Mouse (Mus musculus) liver, embryonic 16.5 days (tissue): ENCODE results near the gene Tnnt2. TPM values are rescaled to one million over a fixed set of nuclear protein-coding genes. Genes with fewer than 3 reads are reported as not detected.

Experiments used
- ATAC-seq: fragments of 200-750 bp; cut with Nextera tagmentation; 2 replicates; pipeline ENCODE4 v1.8.0; 2017; ENCODE audit warnings: low read depth, mild to moderate bottlenecking, moderate number of reproducible peaks, moderate library complexity
- H3K27ac ChIP-seq: fragments of 300-500 bp; sonication (generic); 2 replicates; pipeline ENCODE4 v1.5.1; 2014; ENCODE audit warnings: mild to moderate bottlenecking, low read length
- H3K27me3 ChIP-seq: fragments of 300-500 bp; sonication (generic); 2 replicates; pipeline ENCODE4 v1.6.1; 2014; ENCODE audit warnings: low read depth, low read length, mixed read lengths; ENCODE audit not compliant: control insufficient read depth, insufficient read depth
- H3K36me3 ChIP-seq: fragments of 300-500 bp; sonication (generic); 2 replicates; pipeline ENCODE4 v1.6.1; 2014; ENCODE audit warnings: mild to moderate bottlenecking; ENCODE audit not compliant: control insufficient read depth, insufficient read depth
- H3K4me1 ChIP-seq: fragments of 300-500 bp; sonication (generic); 2 replicates; pipeline ENCODE4 v1.6.1; 2014; ENCODE audit warnings: low read depth, low read length, mixed read lengths; ENCODE audit not compliant: control insufficient read depth
- H3K4me2 ChIP-seq: fragments of 300-500 bp; sonication (generic); 2 replicates; pipeline ENCODE4 v1.6.1; 2014; ENCODE audit warnings: low read depth, low read length, mixed read lengths
- H3K4me3 ChIP-seq: fragments of 300-500 bp; sonication (generic); 2 replicates; pipeline ENCODE4 v1.5.1; 2014; ENCODE audit warnings: low read depth, mild to moderate bottlenecking, low read length
- H3K9ac ChIP-seq: fragments of 300-500 bp; sonication (generic); 2 replicates; pipeline ENCODE4 v1.6.1; 2014; ENCODE audit warnings: low read depth, low read length
- H3K9me3 ChIP-seq: fragments of 300-500 bp; sonication (generic); replicated peaks from 2 replicates; pipeline ENCODE4 v1.6.1; 2016; ENCODE audit warnings: low read length; ENCODE audit not compliant: control insufficient read depth
- whole genome bisulfite sequencing: fragments of 180-500 bp; shearing (Covaris S2); extraction: QIAGEN DNeasy Blood & Tissue Kit; methylation state at CpG from one replicate; pipeline ENCODE4 v1.1.7; 2014; ENCODE audit not compliant: insufficient replicate concordance; 5-methylcytosine and 5-hydroxymethylcytosine counted together
- polyA plus RNA-seq: library from polyadenylated mRNA; unstranded; fragments of >200 nt; fragmentation: Nextera tagmentation; extraction: Ambion mirVana; gene quantifications from 2 replicates; pipeline ENCODE4 v1.2.1, GENCODE M21; 2015

The Tnnt2 gene
- polyA plus RNA-seq, 1 experiment from 2014 or later, result 5.9 TPM

DNA sequence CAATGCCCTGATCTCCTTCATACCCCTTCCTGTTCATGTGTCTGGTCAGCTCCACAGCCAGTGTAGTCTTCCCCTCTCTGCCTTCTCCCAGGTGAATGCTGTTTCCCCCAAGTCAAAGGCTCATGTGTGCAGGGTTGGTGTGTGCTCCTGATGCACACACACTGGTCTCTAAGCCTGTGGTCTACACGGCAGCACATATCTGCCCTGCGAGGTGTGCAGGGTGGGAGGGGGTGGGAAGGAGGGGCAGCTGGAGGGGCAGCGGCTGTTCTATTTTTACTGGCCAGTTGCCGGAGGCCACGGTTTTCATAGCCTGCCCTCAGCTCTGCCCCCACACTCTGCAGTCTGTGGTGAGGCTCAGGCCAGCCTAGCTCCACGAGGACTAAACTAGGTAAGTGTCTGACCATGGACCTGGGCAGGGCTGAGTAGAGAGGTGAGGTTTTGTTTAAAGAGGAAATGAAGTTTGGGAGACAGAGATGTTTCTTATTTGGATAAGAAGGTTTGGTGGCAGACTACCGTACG lies 37.0 kb upstream of the Tnnt2 start:
- H3K4me2 ChIP-seq, result no peak overlapping the region
- no peak overlapping the region for H3K27ac ChIP-seq
- H3K4me3 ChIP-seq, result no peak overlapping the region
- H3K9me3 ChIP-seq, result no peaks in the 10 kb centered on the region
- H3K4me1 ChIP-seq, result peaks cover 6% of the 10 kb centered on the region
- peaks cover 10% of the 10 kb centered on the region for H3K27me3 ChIP-seq
- H3K9ac ChIP-seq, result no peak overlapping the region
- no peak for ATAC-seq
- WGBS, result 29% methylated on average over 8 of the region's 8 CpGs
- no peaks in the 10 kb centered on the region for H3K36me3 ChIP-seq

DNA sequence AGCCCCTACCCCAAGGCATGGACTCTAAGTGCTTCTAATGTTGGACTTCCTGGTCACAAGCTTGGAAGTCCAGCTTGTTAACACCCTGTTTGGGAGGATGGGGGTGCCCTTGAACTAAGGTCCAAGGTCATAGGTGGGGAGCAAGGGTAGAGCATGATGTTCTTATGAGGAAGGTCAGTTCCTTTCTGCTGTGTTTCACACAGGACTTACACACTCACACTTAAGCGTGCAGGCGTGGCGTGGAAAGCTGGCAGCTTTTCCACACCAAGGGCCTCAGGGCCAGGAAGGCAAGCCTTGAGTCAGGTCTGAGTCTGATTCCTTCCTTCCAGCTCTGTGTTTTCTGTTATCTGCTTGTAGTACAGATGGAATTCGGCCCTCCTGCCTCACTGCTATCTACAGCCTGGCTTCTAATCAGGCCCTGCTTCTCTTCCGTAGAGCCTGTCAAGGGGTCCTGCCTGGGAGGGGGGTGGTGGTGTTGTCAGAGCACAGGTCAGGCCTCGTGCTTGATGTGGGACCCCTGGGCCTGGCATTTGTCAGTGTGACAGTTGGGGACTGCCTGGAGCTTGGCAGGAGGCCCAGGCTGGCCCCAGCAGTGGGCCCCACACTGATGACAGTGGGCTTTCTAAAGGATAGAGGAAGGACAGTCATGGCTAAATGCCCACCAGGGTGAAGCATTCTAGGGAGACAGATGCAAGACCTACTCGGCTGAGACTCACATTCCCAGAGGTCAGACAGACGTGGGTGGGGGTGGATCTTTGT lies 35.8 kb upstream of the Tnnt2 start:
- no peaks in the 10 kb centered on the region for H3K9me3 ChIP-seq
- H3K27me3 ChIP-seq, result no peaks in the 10 kb centered on the region
- H3K36me3 ChIP-seq, result no peaks in the 10 kb centered on the region
- WGBS, result 28% methylated on average over 8 of the region's 8 CpGs
- no peak overlapping the region for H3K27ac ChIP-seq
- peaks cover 6% of the 10 kb centered on the region; the same call in 1 of the 2 replicates for H3K4me1 ChIP-seq
- no peak overlapping the region for H3K9ac ChIP-seq
- H3K4me2 ChIP-seq, result no peak overlapping the region
- no peak for ATAC-seq
- no peak overlapping the region for H3K4me3 ChIP-seq

DNA sequence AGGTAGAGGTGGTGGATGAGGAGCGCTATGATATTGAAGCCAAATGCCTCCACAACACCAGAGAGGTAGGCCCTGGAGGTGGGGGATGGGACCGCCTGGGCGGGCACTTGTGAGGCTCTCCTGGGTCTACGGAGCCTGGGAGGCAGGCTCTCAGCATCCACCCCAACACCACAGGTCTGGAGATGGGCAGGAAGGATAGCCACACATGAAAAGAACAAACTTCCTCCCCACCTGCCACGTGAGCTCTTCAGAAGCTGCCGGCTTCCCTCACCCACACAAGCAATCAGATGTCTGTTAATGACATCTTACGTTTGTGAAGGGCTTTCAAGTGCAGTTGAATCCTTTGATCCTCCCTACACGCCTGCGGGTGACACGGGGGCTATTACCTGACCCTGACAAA lies 28.6 kb upstream of the Tnnt2 start:
- ATAC-seq, result no peak
- H3K4me1 ChIP-seq, result no peaks in the 10 kb centered on the region

DNA sequence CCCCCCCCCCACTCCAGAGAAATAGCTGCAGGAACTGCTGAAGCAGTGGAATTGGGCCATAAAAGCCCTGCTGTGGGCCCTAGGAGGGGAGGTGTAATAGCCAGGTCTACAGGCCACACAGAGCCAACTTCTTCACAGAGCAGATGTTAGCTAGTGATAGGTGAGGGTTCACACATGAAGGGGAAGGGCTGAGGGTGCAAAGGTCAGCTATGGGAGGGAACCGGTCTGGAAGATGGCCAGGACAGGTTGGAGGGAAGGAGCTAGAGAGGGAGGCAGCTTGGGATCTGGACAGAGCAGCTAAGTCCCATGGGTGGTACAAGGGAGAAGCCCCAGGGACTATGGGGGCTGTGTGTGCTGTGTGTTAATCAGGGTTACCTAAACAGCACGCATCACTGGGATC lies 26.0 kb upstream of the Tnnt2 start:
- Histone ChIP-seq H3K4me2 (no peak overlapping the region), H3K36me3 (no peaks in the 10 kb centered on the region), H3K4me1 (no peaks in the 10 kb centered on the region), H3K27me3 (no peaks in the 10 kb centered on the region; the same call in 1 of the 2 replicates), H3K9me3 (no peaks in the 10 kb centered on the region), H3K27ac (no peak overlapping the region), H3K9ac (no peak overlapping the region), H3K4me3 (no peak overlapping the region)
- ATAC-seq, result no peak
- WGBS, result 54% methylated on average over 2 of the region's 2 CpGs

More for the DNA sequence above, 28.6 kb upstream of the Tnnt2 start:
- no peak overlapping the region for H3K9ac ChIP-seq
- 44% methylated on average over 10 of the region's 10 CpGs for WGBS
- no peak overlapping the region for H3K27ac ChIP-seq
- no peaks in the 10 kb centered on the region for H3K9me3 ChIP-seq
- H3K4me2 ChIP-seq, result no peak overlapping the region
- no peaks in the 10 kb centered on the region for H3K27me3 ChIP-seq
- H3K36me3 ChIP-seq, result no peaks in the 10 kb centered on the region
- no peak overlapping the region for H3K4me3 ChIP-seq

DNA sequence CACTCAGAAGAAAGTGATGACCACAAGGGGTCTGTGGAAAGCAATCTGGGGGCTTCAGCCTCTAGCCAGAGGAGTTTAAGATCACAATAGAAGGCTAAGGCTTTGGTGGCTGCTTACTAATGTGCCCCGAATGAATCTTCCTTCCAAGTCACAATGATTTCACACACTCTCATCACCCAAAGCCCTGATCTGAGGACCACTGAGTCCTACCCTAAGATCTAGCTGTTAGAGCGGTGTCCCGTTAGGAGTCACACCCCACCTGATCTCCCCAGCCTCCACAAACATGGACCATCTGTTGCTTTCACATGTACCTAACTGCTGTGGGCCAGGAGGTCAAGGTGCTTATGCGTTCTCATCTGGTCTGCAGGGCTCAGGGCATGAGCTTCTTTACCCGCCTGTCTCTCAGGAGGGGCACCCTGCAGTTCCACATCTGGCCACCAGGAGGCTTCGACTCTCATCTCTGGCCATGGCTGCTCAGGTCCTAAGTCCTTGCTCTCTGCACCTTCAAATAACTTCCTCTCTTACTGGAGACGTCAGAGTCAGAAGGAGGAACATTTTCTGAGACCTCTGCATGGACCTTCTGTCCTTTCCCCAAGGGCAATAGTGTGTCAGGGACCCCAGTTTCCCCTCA lies 25.0 kb upstream of the Tnnt2 start:
- Histone ChIP-seq H3K4me2 (no peak overlapping the region), H3K4me3 (no peak overlapping the region), H3K36me3 (no peaks in the 10 kb centered on the region), H3K9me3 (no peaks in the 10 kb centered on the region), H3K27me3 (peaks cover 3% of the 10 kb centered on the region), H3K4me1 (no peaks in the 10 kb centered on the region), H3K27ac (no peak overlapping the region), H3K9ac (no peak overlapping the region)
- ATAC-seq, result no peak
- WGBS, result 28% methylated on average over 7 of the region's 7 CpGs

DNA sequence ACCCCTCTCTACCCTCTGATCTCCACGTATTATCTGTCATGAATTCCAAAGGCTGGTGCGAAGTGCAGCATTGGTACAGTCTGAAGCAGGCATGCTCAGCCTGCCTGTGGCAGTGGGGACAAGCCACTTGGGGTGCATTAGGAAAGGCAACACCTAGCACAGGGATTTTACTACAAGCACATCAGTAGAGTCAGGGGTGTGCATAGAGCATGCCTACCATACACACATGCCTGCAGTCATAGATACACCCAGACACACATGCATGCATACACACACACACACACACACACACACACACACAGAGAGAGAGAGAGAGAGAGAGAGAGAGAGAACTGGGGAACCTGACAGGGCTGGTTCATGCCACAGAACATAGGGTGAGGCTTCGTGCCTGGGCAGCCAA lies 23.9 kb upstream of the Tnnt2 start:
- Histone ChIP-seq H3K36me3 (no peaks in the 10 kb centered on the region), H3K9ac (no peak overlapping the region), H3K4me2 (no peak overlapping the region), H3K27ac (no peak overlapping the region), H3K4me3 (no peak overlapping the region), H3K9me3 (no peaks in the 10 kb centered on the region), H3K27me3 (peaks cover 9% of the 10 kb centered on the region), H3K4me1 (no peaks in the 10 kb centered on the region)
- 56% methylated on average over 3 of the region's 3 CpGs for WGBS
- no peak for ATAC-seq

DNA sequence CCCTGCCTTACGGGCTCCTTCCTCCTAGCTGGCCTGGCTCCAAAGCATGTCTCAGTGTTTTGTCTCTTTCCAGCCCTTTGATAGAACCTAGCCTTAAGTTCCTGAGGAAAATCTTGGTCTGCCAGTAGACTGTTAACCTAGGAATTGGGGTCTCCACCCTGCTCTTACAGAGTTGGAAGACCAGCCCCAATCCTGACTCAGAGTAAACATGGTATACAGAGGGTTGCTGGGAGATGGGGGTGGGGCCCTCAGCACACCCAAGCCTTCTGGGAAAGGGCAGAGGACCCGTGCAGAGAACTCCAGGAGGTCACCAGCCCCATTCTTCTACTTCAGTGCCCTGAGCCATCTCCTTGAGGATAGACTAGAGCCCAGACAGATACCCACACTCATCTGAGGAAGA lies 23.5 kb upstream of the Tnnt2 start:
- H3K4me2 ChIP-seq, result no peak overlapping the region
- ATAC-seq, result no peak
- no peak overlapping the region for H3K9ac ChIP-seq
- H3K36me3 ChIP-seq, result no peaks in the 10 kb centered on the region
- 31% methylated on average over 2 of the region's 2 CpGs for WGBS
- no peaks in the 10 kb centered on the region for H3K9me3 ChIP-seq
- H3K4me1 ChIP-seq, result no peaks in the 10 kb centered on the region
- H3K4me3 ChIP-seq, result no peak overlapping the region
- peaks cover 13% of the 10 kb centered on the region for H3K27me3 ChIP-seq
- no peak overlapping the region for H3K27ac ChIP-seq

DNA sequence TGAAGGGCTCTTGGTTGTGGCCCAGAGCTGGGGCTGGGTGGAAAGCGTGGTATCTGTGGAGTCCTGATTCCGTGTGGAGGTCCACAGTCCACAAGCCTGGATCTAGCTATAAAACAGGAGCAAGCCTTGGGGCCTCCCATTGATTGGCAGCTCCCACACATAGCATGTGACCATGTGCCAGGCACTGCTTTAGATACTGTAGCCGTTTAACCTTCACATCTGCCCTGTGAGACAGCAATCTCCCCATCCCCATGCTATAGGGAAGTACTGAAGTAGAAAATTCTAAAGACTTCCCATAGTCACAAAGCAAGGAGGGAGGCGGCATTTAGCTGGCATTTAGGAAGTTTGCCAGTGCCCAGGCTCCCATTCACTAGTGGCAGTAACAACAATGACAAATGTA lies 23.1 kb upstream of the Tnnt2 start:
- Histone ChIP-seq H3K9me3 (no peaks in the 10 kb centered on the region), H3K4me3 (no peak overlapping the region), H3K36me3 (no peaks in the 10 kb centered on the region), H3K9ac (no peak overlapping the region), H3K4me2 (no peak overlapping the region), H3K27me3 (peaks cover 17% of the 10 kb centered on the region), H3K4me1 (no peaks in the 10 kb centered on the region), H3K27ac (no peak overlapping the region)
- ATAC-seq, result no peak
- 39% methylated on average over 4 of the region's 4 CpGs for WGBS

DNA sequence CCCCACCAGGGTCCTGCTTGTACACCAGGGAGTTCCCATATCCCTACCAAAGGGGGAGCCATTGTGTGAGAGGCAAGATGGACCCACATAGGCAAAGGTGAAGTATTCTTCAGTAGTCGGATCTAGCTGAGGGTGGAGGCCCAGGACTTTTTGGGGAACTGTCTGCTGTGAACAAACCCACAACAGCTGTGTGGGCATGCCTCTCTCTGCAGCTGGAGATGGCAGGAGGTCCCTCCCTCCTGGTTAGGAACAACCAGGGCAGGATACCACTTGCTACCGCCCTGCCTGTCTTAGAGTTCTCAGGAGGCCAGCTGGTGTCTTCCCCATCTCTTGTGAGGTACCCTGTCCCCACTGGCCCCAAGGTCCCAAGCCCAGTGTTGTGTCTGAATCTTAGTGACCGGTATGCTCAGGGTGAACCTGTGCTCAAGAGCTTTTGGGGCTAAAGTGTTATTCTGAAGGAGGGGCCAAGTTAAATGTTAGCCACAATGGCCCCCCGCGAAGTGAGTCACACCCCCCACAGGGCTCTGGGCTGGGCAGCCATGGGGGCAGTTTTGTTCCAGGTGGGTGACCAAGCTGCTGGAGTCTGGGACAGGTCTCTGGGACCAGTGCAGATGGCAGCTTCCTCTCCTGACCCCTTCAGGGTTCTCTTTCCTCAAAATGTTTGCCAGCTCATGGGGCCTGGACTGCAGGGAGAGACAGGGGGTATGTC lies 22.3 kb upstream of the Tnnt2 start:
- H3K4me3 ChIP-seq, result no peak overlapping the region
- H3K27me3 ChIP-seq, result peaks cover 25% of the 10 kb centered on the region
- no peaks in the 10 kb centered on the region for H3K36me3 ChIP-seq
- H3K4me1 ChIP-seq, result no peaks in the 10 kb centered on the region
- no peak overlapping the region for H3K27ac ChIP-seq
- H3K4me2 ChIP-seq, result no peak overlapping the region
- H3K9ac ChIP-seq, result no peak overlapping the region
- 53% methylated on average over 5 of the region's 5 CpGs for WGBS
- no peak for ATAC-seq
- H3K9me3 ChIP-seq, result no peaks in the 10 kb centered on the region
